Mouse (Mus musculus): Measurements from ENCODE around the gene Wrap53. TPM values are rescaled to one million over a fixed set of nuclear protein-coding genes. Genes with fewer than 3 reads are reported as not detected.

Wrap53 gene
- total RNA-seq, 1 experiment from 2014 or later, result 4.6 TPM

DNA sequence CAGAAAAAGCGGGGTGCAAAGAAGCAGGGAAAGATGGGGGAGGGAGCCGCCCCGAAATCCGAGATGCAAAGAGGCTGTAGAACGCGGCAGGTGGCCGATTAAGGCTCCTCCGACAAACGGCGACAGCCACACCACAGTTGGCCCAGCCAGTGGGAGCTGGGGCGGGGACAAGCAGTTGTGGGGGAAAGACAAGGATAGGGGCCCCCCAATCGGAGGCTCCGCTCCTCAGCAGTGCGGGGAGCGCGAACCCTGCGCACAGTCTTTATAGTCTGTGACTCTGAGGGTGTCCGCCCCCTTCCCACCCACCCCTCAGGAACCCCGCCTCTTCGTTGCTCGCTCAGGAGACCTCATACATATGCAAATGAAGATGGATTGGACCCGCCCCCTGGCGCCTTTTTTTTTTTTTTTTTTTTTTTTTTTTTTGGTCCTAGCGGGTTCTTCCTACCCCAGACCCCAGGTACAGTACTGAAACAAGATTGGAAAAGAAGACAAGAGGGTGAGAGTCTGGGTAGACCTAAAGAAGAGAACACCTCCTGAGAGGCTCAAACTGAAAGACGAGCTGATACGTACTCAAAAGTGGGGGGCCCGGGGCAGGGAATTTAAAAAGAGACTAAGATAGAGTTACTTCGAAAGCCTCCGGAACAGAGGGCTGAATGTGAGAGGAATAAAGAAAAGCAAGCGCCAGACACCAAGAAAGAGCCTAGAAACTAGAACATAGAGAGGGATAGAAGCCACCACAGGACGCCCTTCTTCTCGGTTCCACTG lies 25.9 kb upstream of the Wrap53 start, which contains the start of gene Atp1b2:
Atp1b2 (minus strand) TSS at position 217 of the 765 bp plus-strand sequence.
- peak; percentile 69 to 75 for ATAC-seq (replicated peaks in 1 of 2; ENCODE audit: insufficient read depth in 1 of 2, low FRiP score in 2 of 2, low TSS enrichment in 1 of 2, low read depth in 1 of 2, poor library complexity in 2 of 2, severe bottlenecking in 2 of 2)

GRCm38 (mm10) chr11:69604795-69605664 lies 25.0 kb upstream of the Wrap53 start:
- peak in 1 of 2 experiments; percentile 16; a peak in 1 of 4 replicates for ATAC-seq (replicated peaks in 1 of 2; ENCODE audit: insufficient read depth in 1 of 2, low FRiP score in 2 of 2, low TSS enrichment in 1 of 2, low read depth in 1 of 2, poor library complexity in 2 of 2, severe bottlenecking in 2 of 2)

- no peak for ATAC-seq (replicated peaks in 1 of 2; ENCODE audit: insufficient read depth in 1 of 2, low FRiP score in 2 of 2, low TSS enrichment in 1 of 2, low read depth in 1 of 2, poor library complexity in 2 of 2, severe bottlenecking in 2 of 2)
These were observed 24.3 kb upstream of the Wrap53 start for GRCm38 (mm10) chr11:69604347-69604746.

DNA sequence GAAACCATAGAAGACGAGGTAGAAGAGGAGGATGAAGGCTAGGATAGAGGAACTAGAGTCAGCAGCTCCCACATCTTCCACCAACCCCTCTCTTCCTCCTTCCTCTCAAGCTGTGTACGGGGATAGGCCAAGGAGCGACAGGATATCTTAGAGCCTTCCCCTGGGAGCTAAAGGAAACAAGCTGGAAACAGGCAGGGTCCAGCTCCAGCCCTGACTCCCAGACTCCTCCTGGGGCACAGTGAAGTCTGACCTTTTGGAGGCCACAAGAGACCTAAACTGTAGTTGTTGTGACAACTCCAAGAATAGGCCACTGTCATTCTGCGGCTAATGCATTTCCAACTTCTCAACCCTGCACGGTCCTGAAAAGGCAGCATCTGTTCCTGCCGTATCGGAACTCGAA lies 23.5 kb upstream of the Wrap53 start:
- ATAC-seq (replicated peaks in 1 of 2; ENCODE audit: insufficient read depth in 1 of 2, low FRiP score in 2 of 2, low TSS enrichment in 1 of 2, low read depth in 1 of 2, poor library complexity in 2 of 2, severe bottlenecking in 2 of 2), result no peak

- ATAC-seq (replicated peaks in 1 of 2; ENCODE audit: insufficient read depth in 1 of 2, low FRiP score in 2 of 2, low TSS enrichment in 1 of 2, low read depth in 1 of 2, poor library complexity in 2 of 2, severe bottlenecking in 2 of 2), result no peak
These were observed 21.7 kb upstream of the Wrap53 start for GRCm38 (mm10) chr11:69601768-69602167.

DNA sequence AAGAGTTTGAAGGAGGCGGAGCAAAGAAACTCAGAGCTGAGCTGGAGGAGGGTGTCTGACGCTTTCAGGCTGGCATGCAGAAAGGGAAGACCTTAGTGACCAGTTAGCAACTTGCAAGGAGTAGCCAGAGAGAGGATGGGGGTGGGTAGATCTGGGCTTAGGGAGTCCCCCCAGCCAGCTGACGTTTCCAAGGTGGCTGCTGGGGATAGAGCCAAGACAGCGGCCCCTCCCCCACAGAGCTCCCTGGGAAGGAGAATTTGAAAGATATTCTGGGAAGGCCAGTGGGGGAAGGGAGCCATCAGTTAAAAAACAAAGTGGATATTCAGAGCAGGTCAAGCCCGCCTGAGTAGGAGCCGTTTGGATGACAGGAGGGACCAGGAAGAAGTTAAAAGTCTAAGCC lies 20.0 kb upstream of the Wrap53 start:
- ATAC-seq (replicated peaks in 1 of 2; ENCODE audit: insufficient read depth in 1 of 2, low FRiP score in 2 of 2, low TSS enrichment in 1 of 2, low read depth in 1 of 2, poor library complexity in 2 of 2, severe bottlenecking in 2 of 2), result no peak

DNA sequence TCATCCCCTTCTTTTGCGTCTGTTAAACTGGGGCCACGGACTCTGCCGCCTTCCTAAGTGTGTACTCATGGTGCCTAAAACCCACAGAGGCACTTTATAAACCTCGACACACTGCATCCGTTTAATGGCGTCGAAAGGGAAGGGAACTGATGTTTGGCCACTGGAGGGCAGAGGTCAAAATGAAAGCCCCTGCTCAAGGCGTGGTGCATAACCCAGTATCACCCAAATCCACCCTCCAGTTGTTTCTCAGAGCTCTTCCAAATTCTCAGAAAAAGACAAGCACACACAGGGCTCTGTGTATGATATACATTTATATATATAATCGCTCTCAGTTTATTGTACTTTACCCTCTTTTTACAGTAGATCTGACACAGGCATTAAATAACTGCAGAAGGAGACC lies 19.4 kb upstream of the Wrap53 start:
- no peak for ATAC-seq (replicated peaks in 1 of 2; ENCODE audit: insufficient read depth in 1 of 2, low FRiP score in 2 of 2, low TSS enrichment in 1 of 2, low read depth in 1 of 2, poor library complexity in 2 of 2, severe bottlenecking in 2 of 2)

DNA sequence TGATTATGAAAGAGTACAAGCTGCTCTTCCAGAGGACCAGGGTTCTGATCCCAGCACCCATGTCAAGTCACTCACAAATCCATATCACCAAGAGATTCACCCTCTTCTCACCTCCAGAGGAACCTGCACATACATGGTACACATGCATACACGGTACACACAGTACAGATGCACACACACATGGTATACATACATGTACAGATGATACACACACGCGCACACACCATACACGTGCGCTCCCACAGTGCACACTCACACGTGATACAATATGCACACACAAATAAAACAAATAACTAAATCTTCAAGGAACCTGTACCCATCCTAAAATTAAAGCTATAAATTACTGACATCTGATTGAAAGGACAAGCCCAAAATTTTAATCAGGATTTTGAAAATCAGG lies 14.8 kb upstream of the Wrap53 start:
- ATAC-seq (replicated peaks in 1 of 2; ENCODE audit: insufficient read depth in 1 of 2, low FRiP score in 2 of 2, low TSS enrichment in 1 of 2, low read depth in 1 of 2, poor library complexity in 2 of 2, severe bottlenecking in 2 of 2), result no peak

DNA sequence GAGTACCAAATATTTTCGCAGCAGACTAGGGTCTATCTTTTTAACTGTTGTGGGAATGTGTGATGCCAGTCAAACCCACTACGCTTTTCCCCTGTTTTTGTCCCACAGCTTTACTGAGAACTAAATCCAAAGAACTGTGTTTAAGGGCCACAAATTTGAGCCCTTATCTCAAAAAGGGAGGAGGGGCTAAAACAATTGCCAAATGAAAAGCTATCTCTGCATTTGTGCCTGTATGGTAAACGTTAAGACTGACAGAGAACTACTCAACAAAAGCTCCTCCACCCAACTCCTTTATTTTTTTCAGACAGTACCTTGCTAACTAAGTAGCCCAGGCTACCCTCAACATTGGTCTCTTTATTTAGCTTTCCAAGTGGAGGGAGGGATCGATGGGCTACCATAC lies 12.7 kb upstream of the Wrap53 start:
- ATAC-seq (replicated peaks in 1 of 2; ENCODE audit: insufficient read depth in 1 of 2, low FRiP score in 2 of 2, low TSS enrichment in 1 of 2, low read depth in 1 of 2, poor library complexity in 2 of 2, severe bottlenecking in 2 of 2), result no peak

DNA sequence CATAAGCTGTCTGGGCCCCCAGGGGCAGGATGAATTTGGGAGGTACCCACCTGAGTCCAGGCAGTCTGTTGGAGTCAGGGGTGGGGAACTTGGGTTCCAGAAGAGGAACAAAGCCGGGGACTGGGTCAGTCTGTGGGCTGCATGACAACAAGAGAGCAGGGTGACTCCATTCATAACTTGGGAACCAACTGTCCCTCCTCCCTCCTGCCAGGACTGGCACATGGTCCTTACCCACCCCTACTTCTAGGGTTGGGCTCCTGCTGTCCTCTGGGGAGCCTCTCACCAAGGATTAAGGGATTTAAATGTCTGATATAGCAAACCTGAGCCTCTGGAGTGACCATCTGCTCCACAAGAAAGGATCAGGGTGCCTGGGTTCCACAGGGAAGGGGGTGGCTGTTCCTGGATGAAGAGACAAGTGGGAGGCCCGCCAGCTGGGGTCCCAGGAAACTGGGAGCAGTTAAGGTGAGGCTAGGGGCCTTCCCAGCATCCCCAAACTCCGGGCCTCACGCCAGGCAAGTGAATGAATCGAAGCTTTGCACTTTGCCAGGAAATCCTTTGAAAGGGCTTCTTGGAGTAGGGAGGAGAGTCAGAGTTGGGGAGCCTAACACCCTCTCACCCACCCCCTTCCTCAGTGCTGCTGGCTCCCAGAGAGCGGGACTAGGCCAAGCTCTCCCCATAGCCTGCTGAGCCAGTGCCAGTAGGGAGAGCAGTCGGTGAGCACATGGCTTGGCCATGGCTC lies 12.0 kb upstream of the Wrap53 start:
- ATAC-seq (replicated peaks in 1 of 2; ENCODE audit: insufficient read depth in 1 of 2, low FRiP score in 2 of 2, low TSS enrichment in 1 of 2, low read depth in 1 of 2, poor library complexity in 2 of 2, severe bottlenecking in 2 of 2), result no peak

- no peak for ATAC-seq (replicated peaks in 1 of 2; ENCODE audit: insufficient read depth in 1 of 2, low FRiP score in 2 of 2, low TSS enrichment in 1 of 2, low read depth in 1 of 2, poor library complexity in 2 of 2, severe bottlenecking in 2 of 2)
These were observed 11.4 kb upstream of the Wrap53 start for GRCm38 (mm10) chr11:69591424-69591823.

DNA sequence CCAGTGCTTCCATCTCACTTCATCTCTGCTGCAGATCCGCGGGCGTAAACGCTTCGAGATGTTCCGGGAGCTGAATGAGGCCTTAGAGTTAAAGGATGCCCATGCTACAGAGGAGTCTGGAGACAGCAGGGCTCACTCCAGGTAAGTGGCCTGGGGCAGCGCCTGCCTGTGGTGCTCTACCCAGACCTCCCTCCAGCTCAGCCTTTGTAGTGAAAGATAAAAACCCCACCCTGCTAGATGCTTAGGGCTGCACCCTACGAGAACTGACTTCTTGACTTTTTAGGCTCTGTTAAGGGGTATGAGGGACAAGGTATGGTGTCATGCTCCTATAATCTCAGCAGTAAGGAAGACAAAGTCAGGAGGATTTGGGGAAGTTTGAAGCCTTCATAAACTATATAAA lies 10.6 kb upstream of the Wrap53 start:
- ATAC-seq (replicated peaks in 1 of 2; ENCODE audit: insufficient read depth in 1 of 2, low FRiP score in 2 of 2, low TSS enrichment in 1 of 2, low read depth in 1 of 2, poor library complexity in 2 of 2, severe bottlenecking in 2 of 2), result no peak

DNA sequence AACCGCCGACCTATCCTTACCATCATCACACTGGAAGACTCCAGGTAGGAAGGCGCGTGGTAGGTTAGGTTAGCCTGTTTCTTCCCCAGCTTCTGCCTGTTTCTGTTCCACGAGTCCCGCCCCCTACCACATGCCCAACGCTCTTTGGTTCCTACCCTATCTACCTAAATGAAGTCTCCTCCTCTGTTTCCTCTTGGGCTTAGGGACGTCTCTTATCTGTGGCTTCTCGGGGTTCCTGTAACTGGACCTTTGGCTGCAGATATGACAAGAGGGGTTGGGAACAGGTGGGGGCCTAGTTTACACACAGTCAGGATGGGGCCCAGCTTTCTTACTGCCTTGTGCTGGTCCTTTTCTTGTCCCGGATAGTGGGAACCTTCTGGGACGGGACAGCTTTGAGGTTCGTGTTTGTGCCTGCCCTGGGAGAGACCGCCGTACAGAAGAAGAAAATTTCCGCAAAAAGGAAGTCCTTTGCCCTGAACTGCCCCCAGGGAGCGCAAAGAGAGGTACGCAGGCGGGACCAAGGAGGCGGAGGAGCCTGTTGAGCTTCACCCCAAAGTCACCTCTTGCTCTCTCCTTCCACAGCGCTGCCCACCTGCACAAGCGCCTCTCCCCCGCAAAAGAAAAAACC lies 9.3 kb upstream of the Wrap53 start:
- ATAC-seq (replicated peaks in 1 of 2; ENCODE audit: insufficient read depth in 1 of 2, low FRiP score in 2 of 2, low TSS enrichment in 1 of 2, low read depth in 1 of 2, poor library complexity in 2 of 2, severe bottlenecking in 2 of 2), result no peak

DNA sequence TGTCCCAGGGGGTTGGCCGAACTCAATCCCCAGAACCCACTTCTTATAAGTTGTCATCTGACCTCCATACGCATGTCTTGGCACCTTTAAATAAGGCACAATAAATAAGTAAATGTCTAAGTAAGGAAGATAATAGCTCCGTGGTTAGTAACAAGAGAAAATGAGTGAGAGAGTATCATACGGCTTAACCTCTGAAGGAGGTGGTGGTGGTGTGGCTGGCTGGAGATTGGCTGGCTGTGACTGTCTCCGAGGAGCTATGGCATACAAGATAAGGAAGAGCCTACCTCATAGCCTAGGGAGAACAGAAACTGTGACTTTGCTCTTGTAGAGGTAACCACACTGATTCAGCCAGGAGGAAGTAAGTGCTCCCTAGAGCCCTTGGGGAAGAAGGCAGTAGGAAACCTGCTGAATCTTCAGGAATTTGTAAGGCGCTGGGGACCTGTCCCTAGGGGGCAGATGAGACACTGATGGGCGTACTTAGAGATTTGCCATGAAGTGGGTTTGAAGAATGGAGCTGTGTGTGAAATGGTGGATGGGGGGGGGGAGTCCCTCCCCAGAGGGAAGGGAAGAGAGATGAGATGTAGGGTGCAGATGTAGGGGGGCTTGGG lies 5.8 kb upstream of the Wrap53 start:
- peak; percentile 57 to 61; a peak in 3 of 4 replicates for ATAC-seq (replicated peaks in 1 of 2; ENCODE audit: insufficient read depth in 1 of 2, low FRiP score in 2 of 2, low TSS enrichment in 1 of 2, low read depth in 1 of 2, poor library complexity in 2 of 2, severe bottlenecking in 2 of 2)

- no peak for ATAC-seq (replicated peaks in 1 of 2; ENCODE audit: insufficient read depth in 1 of 2, low FRiP score in 2 of 2, low TSS enrichment in 1 of 2, low read depth in 1 of 2, poor library complexity in 2 of 2, severe bottlenecking in 2 of 2)
These were observed 4.9 kb upstream of the Wrap53 start for GRCm38 (mm10) chr11:69584937-69585336.

- no peak for ATAC-seq (replicated peaks in 1 of 2; ENCODE audit: insufficient read depth in 1 of 2, low FRiP score in 2 of 2, low TSS enrichment in 1 of 2, low read depth in 1 of 2, poor library complexity in 2 of 2, severe bottlenecking in 2 of 2)
These were observed 4.0 kb upstream of the Wrap53 start for GRCm38 (mm10) chr11:69584008-69584407.

DNA sequence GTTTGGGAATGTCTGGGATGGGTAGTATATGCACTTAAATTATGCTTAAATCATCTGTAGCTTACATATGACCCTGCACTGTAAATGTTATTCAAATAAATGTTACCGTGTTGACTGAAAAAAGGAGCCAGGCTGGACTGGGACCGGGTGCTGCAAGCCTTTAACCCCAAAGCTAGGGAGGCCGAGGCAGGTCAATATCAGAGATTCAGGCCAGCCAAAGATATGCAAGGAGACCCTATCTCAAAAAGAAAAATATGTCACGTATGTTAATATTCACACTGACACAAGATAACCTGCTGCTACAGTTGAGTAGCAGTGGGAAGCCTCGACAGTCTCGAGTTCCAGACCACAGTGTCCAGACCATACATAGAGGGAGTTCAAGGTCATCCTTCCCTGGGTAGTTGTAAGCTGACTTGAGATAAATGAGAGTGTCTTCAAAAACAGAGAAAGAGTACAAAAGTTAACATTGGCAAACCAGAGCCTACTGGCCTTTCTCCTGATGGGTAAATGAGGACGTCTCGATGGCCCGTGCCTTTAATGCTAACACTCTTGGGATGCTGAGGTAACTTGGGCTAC lies 2.3 kb upstream of the Wrap53 start:
- ATAC-seq (replicated peaks in 1 of 2; ENCODE audit: insufficient read depth in 1 of 2, low FRiP score in 2 of 2, low TSS enrichment in 1 of 2, low read depth in 1 of 2, poor library complexity in 2 of 2, severe bottlenecking in 2 of 2), result no peak

Measured in hematopoietic stem cell, adult 5-6 weeks (primary cell).